Mouse (Mus musculus) brain, embryonic 14.5 days (tissue): ENCODE measurements around the gene Serpinb2. TPM values are rescaled to one million over a fixed set of nuclear protein-coding genes. Genes with fewer than 3 reads are reported as not detected.
A peak's percentile ranks its signal among the peaks of the same experiment; 100 is the strongest.

Source experiments
- DNase-seq: peaks from one replicate; pipeline ENCODE4 v3.0.0-alpha.2; 2011; ENCODE audit warnings: low read depth
- CTCF ChIP-seq: fragments of 200-500 bp; IDR thresholded peaks from 2 replicates; pipeline ENCODE4 v1.5.1; 2012; ENCODE audit warnings: inconsistent platforms, mild to moderate bottlenecking, moderate library complexity, borderline replicate concordance; ENCODE audit not compliant: insufficient read depth, insufficient read length; ENCODE audit errors: extremely low read depth
- POLR2A ChIP-seq: fragments of 200-500 bp; IDR thresholded peaks from 2 replicates; pipeline ENCODE4 v1.6.1; 2012; ENCODE audit warnings: mild to moderate bottlenecking, inconsistent platforms, borderline replicate concordance; ENCODE audit not compliant: poor library complexity, insufficient read depth, insufficient read length, severe bottlenecking; ENCODE audit errors: extremely low read depth
- polyA plus RNA-seq: library from polyadenylated mRNA; depleted of rRNA; stranded (reverse); fragments of >200 nt; gene quantifications from 2 replicates; pipeline ENCODE4 v1.2.3, GENCODE M21; 2012; rRNA removed

Gene Serpinb2
- polyA plus RNA-seq, 1 experiment, result 0.16 TPM

- DNase-seq, result no peak
- TF ChIP-seq CTCF (no peak), POLR2A (no peak)
These were observed 17.3 kb downstream of the Serpinb2 start for GRCm38 (mm10) chr1:107528325-107529078.

- TF ChIP-seq CTCF (no peak), POLR2A (no peak)
- peak; percentile 5 for DNase-seq
These were observed 18.3 kb downstream of the Serpinb2 start for GRCm38 (mm10) chr1:107529365-107530052.

- no peak for DNase-seq
- no peak for TF ChIP-seq CTCF
- TF ChIP-seq POLR2A, result no peak
These were observed 22.5 kb downstream of the Serpinb2 start for GRCm38 (mm10) chr1:107533736-107534135.

GRCm38 (mm10) chr1:107537435-107537834 is 26.2 kb downstream of the Serpinb2 start:
- no peak for DNase-seq
- no peak for TF ChIP-seq POLR2A
- TF ChIP-seq CTCF, result no peak

- DNase-seq, result no peak
- no peak for TF ChIP-seq CTCF
- TF ChIP-seq POLR2A, result no peak
These were observed 48.3 kb downstream of the Serpinb2 start for GRCm38 (mm10) chr1:107559494-107559893.

GRCm38 (mm10) chr1:107562110-107562509 is 50.9 kb downstream of the Serpinb2 start:
- DNase-seq, result peak; percentile 11
- TF ChIP-seq CTCF (no peak), POLR2A (no peak)

GRCm38 (mm10) chr1:107565644-107566043 is 54.4 kb downstream of the Serpinb2 start:
- TF ChIP-seq CTCF (no peak), POLR2A (no peak)
- DNase-seq, result peak; percentile 63

- DNase-seq, result no peak
- TF ChIP-seq CTCF (no peak), POLR2A (no peak)
These were observed 64.9 kb downstream of the Serpinb2 start for GRCm38 (mm10) chr1:107576094-107576493.

GRCm38 (mm10) chr1:107577514-107577913 is 66.3 kb downstream of the Serpinb2 start:
- DNase-seq, result no peak
- TF ChIP-seq CTCF, result no peak
- no peak for TF ChIP-seq POLR2A

GRCm38 (mm10) chr1:107581220-107581619 is 70.0 kb downstream of the Serpinb2 start:
- TF ChIP-seq CTCF, result no peak
- no peak for TF ChIP-seq POLR2A
- DNase-seq, result no peak

- TF ChIP-seq POLR2A (no peak), CTCF (no peak)
- DNase-seq, result no peak
These were observed 71.7 kb downstream of the Serpinb2 start for GRCm38 (mm10) chr1:107582900-107583299.

GRCm38 (mm10) chr1:107583958-107584376 is 72.7 kb downstream of the Serpinb2 start:
- no peak for TF ChIP-seq POLR2A
- no peak for TF ChIP-seq CTCF
- no peak for DNase-seq

GRCm38 (mm10) chr1:107584932-107585331 is 73.7 kb downstream of the Serpinb2 start:
- DNase-seq, result peak; percentile 45
- TF ChIP-seq POLR2A (no peak), CTCF (no peak)

Other genes starting within 250 kb of the Serpinb2 start
- gene Serpinb3b, start 233.1 kb upstream of the Serpinb2 start, polyA plus RNA-seq, result 0.06 TPM in 1 of 2 replicates, not detected in the other
- 0.19 and 0.33 TPM in 2 replicates for gene Serpinb3c, start 233.1 kb upstream of the Serpinb2 start, polyA plus RNA-seq
- not detected in 2 replicates for gene Serpinb11, start 150.2 kb upstream of the Serpinb2 start, polyA plus RNA-seq
- gene Serpinb7, start 111.8 kb upstream of the Serpinb2 start, polyA plus RNA-seq, result 0.14 and 0.59 TPM in 2 replicates
- 0.33 and 0.44 TPM in 2 replicates for gene Serpinb8, start 78.6 kb downstream of the Serpinb2 start, polyA plus RNA-seq